Mouse (Mus musculus) ES-Bruce4 (cell line): ENCODE results near the gene 2210016L21Rik.

ENCODE experiments used
- CTCF ChIP-seq: IDR thresholded peaks from one replicate; pipeline ENCODE4 v1.8.1; 2011; ENCODE audit warnings: low read depth, low read length
- EP300 ChIP-seq: IDR thresholded peaks from 2 replicates; pipeline ENCODE4 v1.6.1; 2011; ENCODE audit warnings: low read depth, low read length; ENCODE audit not compliant: insufficient read depth
- POLR2A ChIP-seq: IDR thresholded peaks from one replicate; pipeline ENCODE4 v1.8.1; 2011; ENCODE audit warnings: low read length; ENCODE audit not compliant: insufficient read depth

DNA sequence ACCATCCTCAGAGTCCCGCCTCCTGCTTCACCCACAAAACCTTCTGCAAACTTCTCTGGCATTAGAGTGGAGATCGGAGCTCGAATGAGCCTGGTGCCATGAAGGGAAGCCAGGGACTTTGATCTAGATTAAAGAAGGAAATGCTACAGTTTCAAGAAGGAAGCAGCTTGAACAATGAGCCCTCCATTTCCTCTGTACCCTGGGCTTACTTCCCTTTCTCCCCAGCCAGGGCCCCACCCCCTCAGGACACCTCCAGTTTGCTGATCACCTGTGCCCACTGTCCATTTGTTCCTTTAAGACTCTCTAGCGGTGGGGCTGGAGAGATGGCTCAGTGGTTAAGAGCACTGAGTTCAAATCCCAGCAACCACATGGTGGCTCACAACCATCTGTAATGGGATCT lies 25.2 kb upstream of the 2210016L21Rik start:
- no peak for TF ChIP-seq POLR2A
- TF ChIP-seq CTCF: no peak
- TF ChIP-seq EP300: no peak
